Mouse (Mus musculus): ENCODE data around the gene Tshr.

- TF ChIP-seq POLR2A (IDR thresholded peaks at IDR 0.05; ENCODE audit: borderline replicate concordance, extremely low read depth, insufficient read depth, insufficient read length, poor library complexity, severe bottlenecking): no peak
- no peak for TF ChIP-seq CTCF (IDR thresholded peaks at IDR 0.05; ENCODE audit: borderline replicate concordance, extremely low read depth, insufficient read depth, insufficient read length)
These were observed 195.3 kb downstream of the Tshr start for GRCm38 (mm10) chr12:91579665-91580064.

Data from brain, embryonic 14.5 days (tissue).